Mouse (Mus musculus) cerebellum, adult 2 months (tissue): ENCODE results near the gene Hnf4a.

Source experiments
- CTCF ChIP-seq: fragments of 200-500 bp; IDR thresholded peaks from 2 replicates; pipeline ENCODE4 v1.5.1; 2011; ENCODE audit warnings: low read depth, mild to moderate bottlenecking, control low read depth, low read length, moderate library complexity, borderline replicate concordance; ENCODE audit not compliant: insufficient read depth
- POLR2A ChIP-seq: fragments of 200-500 bp; IDR thresholded peaks from 2 replicates; pipeline ENCODE4 v1.6.1; 2011; ENCODE audit warnings: low read length, control low read depth, borderline replicate concordance; ENCODE audit not compliant: insufficient read depth

GRCm38 (mm10) chr2:163463998-163464397 is 42.6 kb upstream of the Hnf4a start:
- TF ChIP-seq CTCF (no peak), POLR2A (no peak)
